ENCODE assay signal across 22 mouse cellular contexts in genomic region chr16:8418126-8418525, GRCm38 (mm10). TPM values are rescaled to one million over a fixed set of nuclear protein-coding genes. Genes with fewer than 3 reads are reported as not detected.
"Had no signal": no experiment of that assay in that cellular context is flagged by ENCODE, and none has a peak within 500 bp of the region (broad histone marks: within the 10 kb centered on the region; RNA-seq: fewer than 3 reads in every experiment).

No protein-coding gene starts in this region.

- H3K9ac ChIP-seq: liver, postnatal 0 days; lung, embryonic 15.5 days; midbrain, embryonic 13.5 days; midbrain, embryonic 15.5 days; neural tube, embryonic 12.5 days; stomach, embryonic 15.5 days had no signal

- ATAC-seq: liver, postnatal 0 days; lung, postnatal 0 days; midbrain, embryonic 13.5 days; midbrain, embryonic 15.5 days had no signal

- DNase-seq: liver, postnatal 0 days; lung, adult 2 months; lung, postnatal 14 days; lung, postnatal 36 days; right cerebral cortex, postnatal 14 days; thymus, adult 2 months; thymus, postnatal 25 days; thymus, postnatal 4 days had no signal

- H3K27ac ChIP-seq: lung, embryonic 15.5 days; macrophage; midbrain, embryonic 13.5 days; midbrain, embryonic 15.5 days; neural tube, embryonic 12.5 days; stomach, embryonic 15.5 days; stomach, postnatal 0 days had no signal

- H3K9me3 ChIP-seq: lung, embryonic 15.5 days; megakaryocyte, embryonic 14.5 days; midbrain, embryonic 13.5 days; midbrain, embryonic 15.5 days; neural tube, embryonic 12.5 days; stomach, embryonic 15.5 days had no signal

- H3K27me3 ChIP-seq: midbrain, embryonic 15.5 days had no signal

- H3K4me1 ChIP-seq: lung, embryonic 15.5 days; stomach, embryonic 15.5 days had no signal

- H3K4me3 ChIP-seq: lung, embryonic 15.5 days; megakaryocyte, embryonic 14.5 days; midbrain, embryonic 13.5 days; midbrain, embryonic 15.5 days; neural tube, embryonic 12.5 days; stomach, embryonic 15.5 days had no signal

- H3K4me2 ChIP-seq: lung, embryonic 15.5 days; midbrain, embryonic 11.5 days; midbrain, embryonic 13.5 days; midbrain, embryonic 15.5 days; stomach, embryonic 15.5 days had no signal

- H3K36me3 ChIP-seq: lung, embryonic 15.5 days; midbrain, embryonic 13.5 days; midbrain, embryonic 15.5 days; neural tube, embryonic 12.5 days; stomach, embryonic 15.5 days had no signal

RNA-seq across cellular contexts. Expression of gene Tmem114, which starts 6.8 kb away (rescaled TPM):
- total RNA-seq: monocyte, adult 5-6 weeks; neutrophil, adult 5-6 weeks had no signal
- polyA plus RNA-seq: liver, postnatal 0 days; lung, adult 2 months; lung, embryonic 15.5 days; lung, postnatal 0 days; macrophage; midbrain, embryonic 11.5 days; neural tube, embryonic 12.5 days; spleen, adult 2 months; stomach, postnatal 0 days; urinary bladder, adult 2 months had no signal
